Mouse (Mus musculus): ENCODE results near the gene Nr0b2.

Gene Nr0b2

DNA sequence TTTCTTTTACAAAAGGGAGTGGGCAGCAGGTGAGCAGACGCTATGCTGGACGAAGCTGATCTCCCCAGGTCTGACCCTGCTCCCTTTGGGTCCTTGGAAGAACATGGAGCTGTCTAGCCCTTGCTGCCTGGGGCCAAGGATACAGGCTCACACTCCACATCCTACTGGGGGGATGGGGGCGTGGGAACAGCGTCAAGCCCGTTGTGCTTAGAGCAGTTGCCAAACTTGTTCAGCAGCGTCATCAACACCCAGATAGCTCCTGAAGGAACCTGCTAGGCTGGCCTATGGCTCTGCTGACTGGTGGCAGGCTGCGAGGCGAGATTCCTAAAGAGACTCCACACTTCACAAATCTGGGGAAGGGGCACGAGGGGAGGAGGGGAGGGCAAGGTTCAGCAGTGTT, 52.2 kb downstream of the Nr0b2 start:
- DNase-seq (ENCODE audit: low read depth, low spot score), result no peak
